Mouse (Mus musculus): ENCODE measurements around the gene Arl3. TPM values are rescaled to one million over a fixed set of nuclear protein-coding genes. Genes with fewer than 3 reads are reported as not detected.

The Arl3 gene
- total and polyA plus RNA-seq, 2 experiments from 2014 or later = 98.1 to 202 TPM

DNA sequence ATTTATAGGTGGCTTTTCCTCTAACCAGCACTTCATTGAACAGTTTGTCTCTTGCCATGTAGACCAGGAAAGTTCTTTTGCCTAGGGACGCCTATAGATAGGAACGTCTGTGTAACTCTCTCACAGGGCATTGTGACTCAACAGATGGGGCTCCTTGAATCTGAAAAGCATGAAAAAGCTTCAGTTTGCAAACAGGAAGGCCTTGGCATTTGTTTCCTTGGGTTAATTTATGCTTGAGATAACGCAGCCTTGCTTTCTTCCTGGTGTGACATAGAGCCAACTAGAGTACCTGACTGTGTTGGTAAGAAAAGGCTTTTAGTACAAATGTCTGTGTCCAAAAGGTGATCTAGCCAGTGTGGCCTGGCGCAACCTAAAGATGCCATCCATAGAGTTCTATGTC is 29.4 kb upstream of the Arl3 start:
- no peaks in the 10 kb centered on the region for H3K27me3 ChIP-seq (ENCODE audit: insufficient read depth, low read length)
- H3K4me2 ChIP-seq (ENCODE audit: low read depth) = no peak overlapping the region
- TF ChIP-seq CTCF (IDR thresholded peaks at IDR 0.05; ENCODE audit: low read depth) = no peak
- H3K9me3 ChIP-seq (ENCODE audit: low read length) = no peaks in the 10 kb centered on the region
- no peak overlapping the region for H3K27ac ChIP-seq (ENCODE audit: low read depth, low read length)
- no peak overlapping the region for H3K4me3 ChIP-seq (ENCODE audit: low read depth, low read length)
- DNase-seq = no peak
- peaks cover 9% of the 10 kb centered on the region; the same call in 1 of the 2 replicates for H3K4me1 ChIP-seq (ENCODE audit: insufficient read depth)
- 78% methylated on average over 4 of the region's 4 CpGs for WGBS
- no peak for ATAC-seq
- H3K9ac ChIP-seq = no peak overlapping the region
- H3K36me3 ChIP-seq (ENCODE audit: insufficient read depth) = peaks cover 17% of the 10 kb centered on the region

DNA sequence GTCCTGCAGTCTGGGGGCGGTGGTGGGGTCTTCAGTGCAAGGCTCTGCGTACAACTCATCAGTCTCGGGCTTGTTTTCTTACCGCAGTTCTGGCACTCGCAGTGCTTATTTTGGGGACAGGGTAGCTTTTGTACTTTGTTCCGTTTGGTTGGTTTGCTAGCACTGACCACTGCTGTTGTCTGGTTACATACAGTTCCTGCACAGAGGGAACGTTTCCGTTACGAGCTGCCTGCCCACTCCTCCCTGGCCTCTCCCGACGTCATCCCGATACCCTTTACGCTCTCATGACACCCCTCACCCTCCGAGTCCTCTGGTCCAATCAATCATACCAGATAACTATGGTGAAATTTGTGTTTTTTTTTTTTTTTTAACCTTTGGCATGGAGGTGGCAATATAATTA is 28.5 kb upstream of the Arl3 start:
- peaks cover 8% of the 10 kb centered on the region for H3K36me3 ChIP-seq (ENCODE audit: insufficient read depth)
- WGBS = 88% methylated on average over 14 of the region's 14 CpGs
- no peak overlapping the region for H3K27ac ChIP-seq (ENCODE audit: low read depth, low read length)
- no peak for TF ChIP-seq CTCF (IDR thresholded peaks at IDR 0.05; ENCODE audit: low read depth)
- ATAC-seq (no peak), DNase-seq (no peak)
- peaks cover 9% of the 10 kb centered on the region; the same call in 1 of the 2 replicates for H3K4me1 ChIP-seq (ENCODE audit: insufficient read depth)
- no peak overlapping the region for H3K4me2 ChIP-seq (ENCODE audit: low read depth)
- no peaks in the 10 kb centered on the region for H3K9me3 ChIP-seq (ENCODE audit: low read length)
- no peak overlapping the region for H3K4me3 ChIP-seq (ENCODE audit: low read depth, low read length)
- H3K9ac ChIP-seq = no peak overlapping the region
- no peaks in the 10 kb centered on the region for H3K27me3 ChIP-seq (ENCODE audit: insufficient read depth, low read length)

DNA sequence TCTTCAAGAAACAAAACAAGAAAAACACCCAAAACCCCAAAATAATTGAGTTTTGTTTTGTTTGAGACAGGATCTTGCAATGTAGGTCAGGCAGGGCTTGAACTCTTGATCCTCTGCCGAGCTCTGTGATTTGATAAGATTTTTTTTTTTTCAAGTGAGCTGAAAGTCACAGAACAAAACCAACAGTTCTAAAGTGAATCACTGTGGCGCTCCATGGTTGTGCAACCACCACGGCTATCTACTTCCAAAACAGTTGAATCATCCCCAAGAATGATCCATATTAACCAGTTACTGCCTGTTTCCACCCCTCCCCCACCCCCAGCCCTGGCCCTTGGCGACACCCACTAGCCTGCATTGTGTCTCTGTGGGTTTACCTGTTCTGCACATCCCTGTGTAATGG is 27.4 kb upstream of the Arl3 start:
- no peaks in the 10 kb centered on the region for H3K9me3 ChIP-seq (ENCODE audit: low read length)
- H3K27me3 ChIP-seq (ENCODE audit: insufficient read depth, low read length) = no peaks in the 10 kb centered on the region
- no peak overlapping the region for H3K27ac ChIP-seq (ENCODE audit: low read depth, low read length)
- H3K4me3 ChIP-seq (ENCODE audit: low read depth, low read length) = peak overlapping the region; percentile 89; the same call in 1 of the 2 replicates
- peaks cover 8% of the 10 kb centered on the region; the same call in 1 of the 2 replicates for H3K36me3 ChIP-seq (ENCODE audit: insufficient read depth)
- no peak for TF ChIP-seq CTCF (IDR thresholded peaks at IDR 0.05; ENCODE audit: low read depth)
- ATAC-seq (no peak), DNase-seq (no peak)
- peak overlapping the region; percentile 79; the same call in 1 of the 2 replicates for H3K9ac ChIP-seq
- peaks cover 9% of the 10 kb centered on the region; the same call in 1 of the 2 replicates for H3K4me1 ChIP-seq (ENCODE audit: insufficient read depth)
- H3K4me2 ChIP-seq (ENCODE audit: low read depth) = peak overlapping the region; percentile 83; the same call in 1 of the 2 replicates
- 82% methylated on average over 4 of the region's 4 CpGs for WGBS

- DNase-seq = peak; percentile 42
- ATAC-seq = no peak
- peaks cover 11% of the 10 kb centered on the region for H3K36me3 ChIP-seq (ENCODE audit: insufficient read depth)
Measured at GRCm38 (mm10) chr19:46599375-46600256, 26.6 kb upstream of the Arl3 start.

DNA sequence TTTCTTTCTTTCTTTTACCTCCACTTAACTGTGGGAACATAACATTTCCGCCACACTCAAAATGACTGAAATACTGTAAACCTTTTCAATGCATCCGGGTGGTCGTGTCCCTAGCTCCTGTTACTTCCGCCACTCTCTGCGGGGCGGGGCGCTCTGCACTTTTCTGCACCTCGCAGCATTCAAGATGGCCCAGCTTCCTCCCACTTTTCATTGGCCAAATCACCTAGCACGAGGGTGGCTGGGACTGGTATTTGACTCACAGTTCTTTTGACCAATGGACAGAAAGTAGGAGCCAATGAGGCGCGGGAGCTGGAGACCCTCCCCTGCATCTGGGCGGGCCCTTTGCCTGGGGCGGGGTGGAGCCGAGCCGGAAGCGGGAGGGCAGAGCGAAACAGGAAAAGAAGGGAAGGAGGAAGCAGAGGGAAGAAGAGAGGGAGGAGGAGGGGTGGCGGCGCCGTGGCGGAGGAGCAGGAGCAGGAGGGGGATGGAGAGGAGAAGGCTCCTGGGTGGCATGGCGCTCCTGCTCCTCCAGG is 25.8 kb upstream of the Arl3 start, which contains the start of gene Wbp1l:
Gene Wbp1l, plus strand, starts transcription at position 365 of the 533 bp plus-strand sequence.
- WGBS = under 1% methylated on average over 22 of the region's 22 CpGs
- H3K36me3 ChIP-seq (ENCODE audit: insufficient read depth) = peaks cover 18% of the 10 kb centered on the region
- H3K4me1 ChIP-seq (ENCODE audit: insufficient read depth) = peaks cover 9% of the 10 kb centered on the region; the same call in 1 of the 2 replicates
- ATAC-seq = peak; percentile 99
- H3K4me2 ChIP-seq (ENCODE audit: low read depth) = peak within 1 kb of the TSS; percentile 83
- TF ChIP-seq CTCF (IDR thresholded peaks at IDR 0.05; ENCODE audit: low read depth) = no peak
- H3K27me3 ChIP-seq (ENCODE audit: insufficient read depth, low read length) = no peaks in the 10 kb centered on the region
- H3K9ac ChIP-seq = peak within 1 kb of the TSS; percentile 79
- H3K4me3 ChIP-seq (ENCODE audit: low read depth, low read length) = peak within 1 kb of the TSS; percentile 89
- H3K27ac ChIP-seq (ENCODE audit: low read depth, low read length) = peak within 1 kb of the TSS; percentile 85
- H3K9me3 ChIP-seq (ENCODE audit: low read length) = no peaks in the 10 kb centered on the region
- DNase-seq = peak; percentile 98

More at GRCm38 (mm10) chr19:46599375-46600256, 26.6 kb upstream of the Arl3 start:
- H3K27me3 ChIP-seq (ENCODE audit: insufficient read depth, low read length) = no peaks in the 10 kb centered on the region
- H3K4me2 ChIP-seq (ENCODE audit: low read depth) = peak overlapping the region; percentile 83
- no peak for TF ChIP-seq CTCF (IDR thresholded peaks at IDR 0.05; ENCODE audit: low read depth)
- peak overlapping the region; percentile 85 for H3K27ac ChIP-seq (ENCODE audit: low read depth, low read length)
- H3K9ac ChIP-seq = peak overlapping the region; percentile 79
- H3K4me1 ChIP-seq (ENCODE audit: insufficient read depth) = peaks cover 9% of the 10 kb centered on the region; the same call in 1 of the 2 replicates
- peak overlapping the region; percentile 89 for H3K4me3 ChIP-seq (ENCODE audit: low read depth, low read length)
- WGBS = 16% methylated on average over 22 of the region's 22 CpGs
- H3K9me3 ChIP-seq (ENCODE audit: low read length) = no peaks in the 10 kb centered on the region

DNA sequence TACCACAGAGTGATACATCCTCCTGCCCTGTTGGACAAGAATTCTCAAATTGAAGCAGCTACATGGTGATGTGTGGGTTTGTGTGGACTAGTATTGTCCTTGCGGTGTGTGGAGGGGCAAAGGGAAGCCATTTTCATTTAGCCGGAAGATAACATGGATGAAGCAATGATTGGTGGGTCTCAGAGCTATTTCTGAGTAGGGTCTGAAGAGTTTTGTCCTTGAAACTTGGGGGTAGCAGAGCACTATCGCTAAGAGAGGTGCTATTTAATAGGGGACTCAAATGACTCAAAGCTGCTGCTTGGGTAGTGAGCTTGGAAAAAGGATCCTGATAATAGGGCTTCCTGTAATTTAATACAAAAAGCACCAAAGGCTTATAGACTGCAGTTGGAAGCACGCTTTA is 25.2 kb upstream of the Arl3 start:
- H3K9me3 ChIP-seq (ENCODE audit: low read length) = no peaks in the 10 kb centered on the region
- H3K9ac ChIP-seq = no peak overlapping the region
- no peak for TF ChIP-seq CTCF (IDR thresholded peaks at IDR 0.05; ENCODE audit: low read depth)
- no peak overlapping the region for H3K27ac ChIP-seq (ENCODE audit: low read depth, low read length)
- H3K36me3 ChIP-seq (ENCODE audit: insufficient read depth) = peaks cover 18% of the 10 kb centered on the region
- H3K4me3 ChIP-seq (ENCODE audit: low read depth, low read length) = peak overlapping the region; percentile 11
- no peak for DNase-seq
- H3K4me2 ChIP-seq (ENCODE audit: low read depth) = peak overlapping the region; percentile 35
- 82% methylated on average over 4 of the region's 4 CpGs for WGBS
- no peak for ATAC-seq
- H3K27me3 ChIP-seq (ENCODE audit: insufficient read depth, low read length) = no peaks in the 10 kb centered on the region
- H3K4me1 ChIP-seq (ENCODE audit: insufficient read depth) = peaks cover 9% of the 10 kb centered on the region; the same call in 1 of the 2 replicates

Data from forebrain, postnatal 0 days (tissue).